Mouse (Mus musculus) fat pad, adult 2 months (tissue): Measurements from ENCODE around the gene Gm364.

Experiments used
- DNase-seq: peaks from one replicate; pipeline ENCODE4 v3.0.0-alpha.2; 2011; ENCODE audit warnings: low read depth, low spot score; ENCODE audit errors: extremely low read depth

Gm364 gene

DNA sequence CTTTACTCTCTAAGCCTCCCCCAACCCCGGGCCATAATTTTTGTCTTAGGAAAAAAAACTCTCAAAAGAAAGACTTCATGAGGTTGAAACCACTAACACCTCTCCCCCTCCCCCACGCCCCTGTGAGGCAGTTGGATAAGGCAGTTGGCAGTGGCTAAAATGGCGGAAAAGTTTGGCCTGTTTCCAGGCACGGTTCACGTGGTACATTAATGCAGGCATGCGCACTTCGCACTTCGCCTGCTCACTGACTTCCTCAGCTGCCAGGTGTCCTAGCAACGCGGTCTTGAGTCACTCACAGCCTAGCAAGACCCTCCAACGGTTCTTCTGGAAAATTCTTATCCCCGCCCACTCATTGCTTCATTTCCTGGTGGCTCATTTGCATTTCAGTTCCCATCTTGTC is at the start of gene Gm364:
TSS of gene Gm364 (plus strand) at position 386 of the 400 bp plus-strand sequence.
- DNase-seq, result no peak

DNA sequence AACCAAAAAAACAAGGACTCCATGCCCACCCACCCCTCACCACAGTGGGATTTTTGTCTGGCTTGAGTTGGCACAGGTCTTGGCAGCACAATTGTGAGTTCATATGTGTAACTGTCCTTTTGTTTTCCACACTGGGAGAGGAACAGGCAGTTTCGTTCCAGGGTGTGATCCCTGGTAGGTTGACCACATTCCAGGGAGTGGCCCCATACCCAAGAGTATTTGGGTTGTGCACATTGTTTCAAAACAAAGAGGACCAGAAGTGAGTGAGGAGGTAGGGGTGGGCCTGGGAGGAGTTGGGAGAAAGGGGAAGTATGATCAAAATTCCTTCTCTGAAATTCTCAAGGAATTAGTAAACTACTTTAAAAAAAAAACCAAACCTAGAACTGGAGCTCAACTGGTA is 49.6 kb upstream of the Gm364 start:
- DNase-seq, result no peak

DNA sequence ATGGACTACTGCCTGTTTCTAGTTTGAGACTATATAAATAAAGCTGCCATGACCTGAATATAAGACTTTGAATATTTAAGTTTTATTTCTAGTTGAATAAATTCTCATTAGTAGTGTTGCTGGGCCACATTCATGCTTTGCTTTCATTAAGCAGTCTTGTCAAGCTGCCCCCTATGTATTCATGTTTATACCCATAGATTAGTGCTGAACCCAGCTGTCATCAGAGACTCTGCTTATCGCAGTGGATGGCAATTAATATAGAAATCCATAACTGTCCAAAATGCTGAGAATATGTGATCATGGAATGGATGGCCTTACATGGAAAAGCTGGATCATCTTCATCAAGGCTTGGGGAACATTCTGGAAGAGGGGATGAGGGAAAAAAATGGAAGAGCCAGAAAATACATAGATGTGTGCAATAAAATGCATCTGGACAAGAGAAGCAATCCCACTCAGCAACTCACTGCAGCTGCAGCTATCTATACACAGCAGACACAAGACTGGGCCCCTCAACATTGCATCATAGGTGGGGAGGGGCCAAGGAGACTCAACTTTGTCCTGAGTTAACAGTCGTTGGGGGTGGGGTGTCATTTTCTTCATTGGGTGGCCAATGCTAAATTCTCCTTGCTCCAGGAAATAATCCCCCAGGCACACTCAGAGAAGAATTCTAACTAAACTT is 43.9 kb upstream of the Gm364 start:
- no peak for DNase-seq

DNA sequence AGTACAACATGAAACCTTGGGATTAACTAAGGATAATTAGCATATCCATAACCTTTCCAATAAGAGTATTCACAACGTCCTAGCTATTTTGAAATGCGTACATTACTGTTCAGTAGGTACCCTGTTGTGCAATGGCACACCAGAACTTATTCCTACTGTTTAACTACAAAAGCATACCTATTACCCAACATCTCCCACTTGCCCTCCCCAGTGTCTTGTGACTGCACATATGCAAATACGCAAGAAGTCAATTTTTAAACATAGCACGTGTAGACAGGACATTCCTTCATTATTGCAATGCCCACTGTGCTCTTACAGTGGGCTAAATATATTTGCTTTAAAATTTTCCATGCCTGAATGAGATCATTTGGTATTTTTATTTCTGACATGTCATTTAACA is 36.0 kb upstream of the Gm364 start:
- no peak for DNase-seq

DNA sequence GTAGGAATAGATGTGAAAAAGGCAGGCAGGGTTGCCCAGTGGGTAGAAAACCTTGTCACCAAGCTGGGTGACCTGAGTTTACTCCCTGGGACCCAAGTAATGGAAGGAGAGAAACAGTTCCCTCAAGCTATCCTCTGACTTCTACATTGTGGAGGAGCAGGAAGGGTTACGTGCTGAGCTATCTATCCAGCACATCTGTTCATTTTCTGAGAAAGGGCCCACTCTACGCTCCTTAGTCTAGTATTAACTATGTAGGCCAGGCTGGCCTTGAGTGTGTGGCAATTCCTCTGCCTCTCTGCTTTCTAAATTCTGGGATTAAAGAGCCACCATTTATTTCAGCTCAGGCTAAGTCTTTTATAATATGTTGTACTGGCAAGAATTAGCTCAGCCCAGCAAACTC is 35.4 kb upstream of the Gm364 start:
- no peak for DNase-seq

DNA sequence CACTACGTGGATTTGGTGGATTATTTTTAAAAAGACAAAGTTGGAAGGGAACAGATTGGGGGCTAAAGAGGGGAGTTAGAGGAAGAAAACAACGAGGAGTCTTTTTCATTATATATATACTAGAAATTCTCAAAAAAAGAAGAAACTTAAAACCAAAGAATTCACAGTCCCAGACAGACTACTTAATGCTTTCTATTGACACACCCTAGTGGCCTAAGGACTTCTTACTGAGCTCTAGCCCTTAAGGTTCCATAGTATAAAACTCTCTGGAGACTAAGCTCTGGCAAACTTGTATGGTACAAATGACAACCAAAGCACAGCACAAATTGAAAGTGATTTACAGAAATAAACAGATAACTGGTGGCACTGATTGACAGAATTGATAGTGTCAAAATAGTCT is 34.9 kb upstream of the Gm364 start:
- DNase-seq, result no peak

DNA sequence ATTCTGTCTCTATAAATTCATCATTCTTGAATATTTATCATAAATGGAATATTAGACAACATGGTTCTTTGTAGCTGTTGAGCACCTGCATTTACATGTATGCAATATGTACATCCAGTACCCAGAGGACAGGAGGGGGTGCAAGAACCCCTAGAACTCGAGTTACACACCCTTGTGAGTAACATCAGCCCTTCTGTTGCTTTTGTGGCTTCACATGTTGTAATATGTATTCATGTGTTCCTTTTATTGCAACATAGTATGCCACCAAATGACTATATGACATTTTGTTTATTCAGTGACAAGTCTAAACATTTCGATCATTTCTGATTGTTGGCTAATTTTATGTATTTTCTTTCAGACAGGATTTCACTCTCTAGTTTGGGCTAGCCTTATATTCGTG is 31.9 kb upstream of the Gm364 start:
- DNase-seq, result no peak

DNA sequence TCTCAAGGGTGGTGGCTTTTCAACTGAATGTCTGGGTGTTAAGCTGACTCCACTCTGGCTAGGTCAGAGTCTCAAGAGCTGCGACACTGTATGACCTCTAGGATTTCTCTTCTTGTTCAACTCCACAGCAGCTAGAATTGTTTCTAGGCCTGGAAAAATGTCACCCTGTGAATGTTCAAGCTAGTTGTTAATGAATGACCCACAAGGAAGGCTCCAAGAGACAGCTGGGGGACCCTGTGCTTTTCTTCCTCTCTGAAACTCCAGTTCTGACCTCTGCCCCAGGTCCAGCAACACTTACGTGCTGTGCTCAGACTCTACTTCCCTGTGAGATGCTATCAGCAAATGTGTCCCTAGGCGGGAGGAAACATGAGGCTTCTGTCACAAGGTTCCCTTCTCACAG is 30.4 kb upstream of the Gm364 start:
- DNase-seq, result no peak

DNA sequence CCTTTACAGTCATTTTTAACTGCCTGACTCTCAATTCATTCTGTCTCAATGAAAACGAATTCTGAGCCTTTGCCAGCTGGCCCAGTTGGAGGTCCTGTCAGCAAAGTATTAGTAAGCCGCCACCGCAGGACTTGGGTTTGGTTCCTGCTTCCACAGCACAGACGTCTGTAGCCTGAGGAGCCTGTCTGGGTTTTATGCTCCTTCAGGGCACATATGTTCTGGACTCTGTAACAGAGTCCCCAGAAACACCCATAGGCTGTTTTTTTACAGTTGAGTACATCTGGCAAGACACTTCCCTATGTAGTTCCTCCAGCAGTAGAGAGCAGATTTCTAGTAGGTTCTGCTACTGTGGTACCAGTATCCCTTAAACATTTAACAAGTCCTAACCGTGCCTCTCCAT is 28.0 kb upstream of the Gm364 start:
- no peak for DNase-seq

DNA sequence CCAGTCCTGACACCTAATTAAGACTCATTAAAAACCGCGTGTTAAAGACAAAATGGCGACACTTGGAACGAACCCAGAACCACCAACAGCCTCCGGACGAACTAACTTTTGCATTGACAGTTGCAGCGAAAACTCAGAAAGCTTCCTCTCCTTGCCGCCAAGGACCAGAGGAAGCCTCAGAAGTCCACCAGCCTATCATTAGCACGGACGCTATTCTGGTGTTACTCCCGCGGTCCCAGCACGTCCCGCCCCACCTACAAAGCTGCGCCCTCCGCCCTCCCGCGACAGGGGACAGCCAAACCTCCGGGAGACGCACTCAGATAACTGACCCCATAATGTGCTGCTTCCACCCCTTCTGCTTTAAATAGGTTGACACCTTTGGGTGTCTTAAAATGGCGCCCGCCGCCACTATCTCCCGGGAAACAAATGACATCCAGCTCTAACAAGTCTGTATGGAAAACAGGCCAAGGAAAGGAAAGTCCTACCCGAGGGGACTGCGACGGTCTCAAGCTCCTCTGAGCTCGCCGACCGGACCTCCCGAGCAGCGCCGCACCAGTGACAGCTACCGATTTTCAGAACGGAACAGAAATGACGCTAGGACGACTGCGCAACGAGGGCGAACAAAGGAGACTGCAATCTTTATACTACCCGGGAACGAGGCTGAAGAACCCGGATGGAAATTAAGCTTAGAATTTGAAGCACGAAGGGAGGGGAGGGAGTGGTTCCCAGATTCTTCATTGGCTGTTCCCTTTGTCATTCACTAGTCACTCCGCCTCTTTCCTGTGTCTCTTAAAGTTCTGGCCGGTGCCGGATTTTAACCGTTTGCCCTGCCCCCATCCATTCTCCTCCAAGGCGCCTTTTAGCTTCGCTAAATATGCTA is 16.3 kb upstream of the Gm364 start, which contains the start of gene Rbmx:
TSS of gene Rbmx (minus strand) at position 670 of the 880 bp plus-strand sequence.
- peak; percentile 64 for DNase-seq

DNA sequence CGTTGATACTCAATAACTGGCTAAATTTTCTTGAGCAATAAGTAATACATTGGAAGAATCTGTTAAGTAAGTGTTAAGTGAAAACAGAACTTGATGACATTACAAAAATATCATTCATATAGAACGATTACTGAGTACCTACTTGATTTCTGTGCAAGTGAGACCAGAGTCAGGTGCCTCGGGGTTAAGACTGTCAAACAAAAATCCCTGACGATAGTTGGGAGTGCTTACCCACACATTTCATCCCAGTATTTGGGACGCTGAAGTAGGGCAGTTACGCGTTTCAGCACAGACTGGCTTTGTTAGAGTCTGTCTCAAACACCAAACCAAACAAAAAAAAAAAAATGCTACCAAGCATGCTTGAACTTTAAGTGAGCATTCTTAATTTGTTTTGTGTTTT is 15.5 kb upstream of the Gm364 start:
- DNase-seq, result no peak

DNA sequence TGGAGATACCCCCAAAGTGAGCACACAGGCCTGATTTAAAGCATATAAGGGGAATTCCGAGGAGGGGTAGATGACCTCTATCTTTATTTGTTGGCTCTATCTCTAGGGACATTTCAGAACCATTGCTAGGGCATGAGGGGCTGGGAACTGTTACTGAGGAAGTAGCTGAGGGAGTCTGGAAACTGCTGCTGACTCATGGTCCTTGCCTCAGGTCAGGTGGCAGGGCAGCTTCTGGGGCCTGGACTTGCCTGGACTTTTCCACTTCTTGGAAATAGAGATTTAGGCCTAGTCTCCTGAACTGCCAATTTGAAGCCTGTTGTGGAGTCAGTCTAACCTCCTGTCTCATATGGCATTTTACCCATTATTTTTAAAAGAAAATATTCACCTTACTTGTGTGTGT is 7.6 kb upstream of the Gm364 start:
- DNase-seq, result no peak

DNA sequence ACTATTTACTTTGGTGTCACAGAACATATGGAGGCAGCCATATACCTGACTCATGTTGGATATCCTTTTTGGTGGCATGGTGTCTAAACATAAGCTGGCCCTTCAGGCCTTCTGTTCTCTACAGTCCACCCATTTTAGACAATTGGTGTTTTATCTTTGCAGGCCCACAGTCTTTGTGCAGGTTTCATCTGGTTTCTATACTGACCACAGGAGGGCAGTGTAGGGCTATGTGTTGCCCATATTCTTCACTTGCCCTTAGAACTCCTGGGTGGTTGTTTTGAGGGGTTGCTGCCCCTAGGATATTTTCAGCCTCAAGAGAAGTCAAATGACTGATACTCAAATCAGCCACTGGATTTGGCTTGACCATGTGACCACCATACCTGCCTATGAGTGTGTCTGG is 5.3 kb upstream of the Gm364 start:
- DNase-seq, result no peak

DNA sequence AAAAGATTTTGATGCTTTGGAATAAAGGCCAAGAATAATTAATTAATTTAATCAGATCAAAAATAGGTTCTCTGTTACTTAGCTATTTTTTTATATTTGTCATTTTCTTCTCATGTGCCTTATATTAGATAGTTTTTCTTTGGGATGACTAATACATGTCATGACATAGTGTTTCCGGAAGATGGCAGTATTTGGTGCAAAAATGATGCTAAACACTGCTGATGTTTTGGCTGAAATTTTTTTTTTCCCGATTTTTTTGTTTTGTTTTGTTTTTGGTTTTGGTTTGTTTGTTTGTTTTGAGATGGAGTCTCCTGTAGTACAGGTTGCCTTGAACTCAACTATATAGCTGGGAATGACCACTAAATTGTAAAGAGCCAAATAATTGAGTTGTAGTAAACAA is 22.7 kb downstream of the Gm364 start:
- DNase-seq, result no peak

DNA sequence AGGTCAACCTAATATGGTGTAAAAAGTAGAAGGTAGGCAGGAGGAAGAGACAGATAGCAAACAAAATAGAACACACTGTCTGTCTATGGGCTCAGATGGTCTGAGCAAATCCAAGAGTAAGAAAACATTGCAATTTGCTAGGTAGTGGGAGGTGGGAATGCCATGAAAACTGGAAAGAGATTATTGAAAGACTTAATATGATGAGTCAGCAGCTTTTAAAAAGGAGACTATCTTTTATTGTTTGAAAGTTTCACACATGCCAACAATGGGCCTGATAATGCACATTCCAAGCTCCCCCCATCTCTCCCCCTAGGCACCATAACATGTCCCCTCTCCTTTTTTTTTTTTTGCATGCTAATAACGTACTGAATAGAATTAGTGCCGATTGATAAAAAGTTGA is 24.9 kb downstream of the Gm364 start:
- DNase-seq, result no peak

DNA sequence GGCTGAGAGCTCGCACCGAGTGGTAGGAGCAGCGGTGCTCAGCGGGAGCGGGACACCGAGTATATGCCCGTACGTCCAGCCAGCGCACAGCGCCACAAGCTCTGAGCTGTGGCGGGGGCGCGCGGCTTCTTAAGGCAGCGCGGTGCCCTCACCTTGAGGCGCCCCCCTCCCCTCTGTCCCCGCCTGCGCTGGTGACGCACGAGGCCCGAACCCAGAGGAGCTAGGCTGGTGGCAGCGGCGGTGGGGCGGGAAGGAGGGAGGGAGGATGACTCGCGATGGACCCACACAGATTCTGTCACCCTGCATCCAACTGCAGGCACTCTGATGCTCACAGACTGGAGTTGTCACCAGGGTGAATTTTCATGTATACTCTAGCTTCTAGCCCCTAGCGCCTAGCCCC is 94.7 kb downstream of the Gm364 start, which contains the start of gene Gpr101:
TSS of gene Gpr101 (minus strand) at position 124 of the 400 bp plus-strand sequence.
- DNase-seq, result no peak

DNA sequence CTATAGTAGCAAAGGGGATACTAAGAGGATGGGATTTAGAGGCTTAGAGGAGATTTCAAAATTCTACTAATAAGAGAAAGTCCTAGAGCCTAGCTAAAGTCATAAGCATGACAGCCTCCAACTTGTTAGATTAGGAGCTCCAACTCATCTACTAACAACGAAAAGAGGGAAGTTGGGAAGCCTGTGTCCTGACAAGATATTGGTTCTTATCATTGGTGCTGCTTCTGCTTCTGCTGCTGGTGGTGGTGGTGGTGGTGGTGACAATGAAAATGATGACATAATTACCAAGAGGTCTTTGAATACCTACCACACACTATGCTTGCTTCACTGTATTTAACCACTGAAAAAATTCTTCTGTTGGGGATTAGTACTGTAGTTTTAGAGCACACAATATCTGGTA is 97.3 kb downstream of the Gm364 start:
- DNase-seq, result no peak

DNA sequence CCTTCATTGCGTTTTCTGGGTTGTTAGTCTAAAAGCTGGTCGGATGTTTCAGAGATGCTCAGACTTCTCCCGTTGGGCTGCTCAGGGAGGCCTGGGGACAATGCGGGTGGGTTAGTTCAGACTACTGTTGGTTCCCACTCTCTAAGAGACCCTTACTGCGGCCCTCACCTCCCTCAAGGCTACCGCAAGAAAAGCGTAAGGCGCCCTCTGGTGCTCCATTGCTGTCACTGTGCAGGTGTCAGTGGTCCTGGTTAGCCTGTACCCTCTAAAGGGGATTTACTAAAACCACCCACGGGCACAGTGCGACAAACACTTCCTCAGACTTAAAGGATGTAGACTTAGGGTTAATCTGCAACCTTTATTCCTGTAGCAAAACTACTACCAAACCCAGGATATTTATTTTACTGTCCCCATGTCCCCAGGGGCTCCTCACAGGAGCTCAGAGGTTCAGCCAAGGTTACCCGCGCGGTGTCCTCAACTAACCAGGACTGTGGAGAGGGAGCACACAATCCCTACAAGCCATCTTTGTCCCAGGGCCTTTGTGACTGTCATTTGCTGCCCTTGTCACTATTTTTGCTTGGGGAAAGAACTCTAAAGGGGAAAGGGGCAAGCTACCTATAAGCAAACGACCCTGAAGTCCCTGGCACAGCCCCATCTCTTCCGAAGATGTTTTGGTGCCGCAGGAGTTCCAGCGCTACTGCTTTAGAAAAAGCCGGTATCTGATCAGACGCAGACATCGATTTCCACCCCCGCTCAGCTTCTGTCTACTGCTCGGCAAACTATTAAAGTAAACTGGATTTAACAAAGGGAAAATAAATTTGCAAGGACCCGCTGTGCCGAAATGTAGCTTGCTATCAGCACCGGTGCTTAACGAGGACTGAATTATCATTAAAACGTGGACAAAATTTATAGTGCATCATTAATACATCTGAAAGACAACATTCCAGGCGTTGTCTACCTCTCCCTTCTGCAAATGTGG is 112.5 kb downstream of the Gm364 start:
- DNase-seq, result no peak
